Mouse (Mus musculus) cerebellum, postnatal 36 days (tissue): ENCODE measurements around the gene Spag5.
A peak's percentile ranks its signal among the peaks of the same experiment; 100 is the strongest.

Experiments
- DNase-seq, 2 experiments: peaks; one replicate each; pipeline ENCODE4 v3.0.0; 2021 to 2022; ENCODE audit warnings: mixed read lengths in 2 of 2

The Spag5 gene

GRCm38 (mm10) chr11:78353081-78353480 is 51.8 kb downstream of the Spag5 start:
- DNase-seq: no peak

GRCm38 (mm10) chr11:78354905-78355304 is 53.6 kb downstream of the Spag5 start:
- DNase-seq: no peak

- DNase-seq: peak; percentile 76 to 77
These were observed 54.3 kb downstream of the Spag5 start for GRCm38 (mm10) chr11:78355471-78356238.

GRCm38 (mm10) chr11:78358330-78359007 is 57.1 kb downstream of the Spag5 start:
- DNase-seq: peak; percentile 34 to 35

- DNase-seq: peak; percentile 75 to 77
These were observed 58.9 kb downstream of the Spag5 start for GRCm38 (mm10) chr11:78360125-78360788.

- no peak for DNase-seq
These were observed 59.4 kb downstream of the Spag5 start for GRCm38 (mm10) chr11:78360789-78361131.

- no peak for DNase-seq
These were observed 62.1 kb downstream of the Spag5 start for GRCm38 (mm10) chr11:78363309-78364007.

- DNase-seq: no peak
These were observed 62.8 kb downstream of the Spag5 start for GRCm38 (mm10) chr11:78364103-78364502.

- no peak for DNase-seq
These were observed 66.3 kb downstream of the Spag5 start for GRCm38 (mm10) chr11:78367456-78368225.

- DNase-seq: no peak
These were observed 69.1 kb downstream of the Spag5 start for GRCm38 (mm10) chr11:78370389-78370788.

- no peak for DNase-seq
These were observed 70.4 kb downstream of the Spag5 start for GRCm38 (mm10) chr11:78371711-78372110.
